Mouse (Mus musculus) kidney, postnatal 25 days (tissue): ENCODE measurements around the gene Gdpd3.
"Not testable (repeated sequence)": the region's sequence is repeated elsewhere in the genome, so short reads cannot be mapped to it uniquely, and the experiment has no call there.

Experiments used
- DNase-seq, 2 experiments: peaks; one replicate each; pipeline ENCODE4 v3.0.0; 2021; ENCODE audit warnings: mixed read lengths in 2 of 2

Gene Gdpd3

GRCm38 (mm10) chr7:126760956-126761355 is 5.2 kb upstream of the Gdpd3 start:
- DNase-seq, result no peak

GRCm38 (mm10) chr7:126761529-126762067 is 4.5 kb upstream of the Gdpd3 start:
- DNase-seq, result no peak

- DNase-seq, result no peak
These were observed 3.6 kb upstream of the Gdpd3 start for GRCm38 (mm10) chr7:126762471-126763008.

- no peak for DNase-seq
These were observed 594 bp upstream of the Gdpd3 start for GRCm38 (mm10) chr7:126765540-126765939.

DNA sequence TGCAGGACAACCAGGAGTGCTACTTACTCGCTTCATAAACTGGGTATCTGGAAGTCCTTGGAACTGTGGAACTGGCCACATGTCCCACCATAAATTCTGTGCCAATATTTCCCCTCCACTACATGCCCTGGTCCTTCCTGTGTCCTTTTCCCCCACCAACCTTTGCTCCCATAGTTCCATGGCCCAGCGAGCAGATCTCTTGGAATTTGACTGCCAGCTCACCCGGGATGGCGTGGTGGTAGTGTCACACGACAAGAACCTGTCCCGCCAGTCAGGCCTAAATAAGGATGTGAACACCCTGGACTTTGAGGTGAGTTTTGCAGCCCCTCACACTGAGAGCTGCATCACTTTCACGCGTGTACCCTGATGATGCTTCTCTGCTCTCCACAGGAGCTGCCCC is 867 bp downstream of the Gdpd3 start:
- DNase-seq, result peak; percentile 43 to 66

DNA sequence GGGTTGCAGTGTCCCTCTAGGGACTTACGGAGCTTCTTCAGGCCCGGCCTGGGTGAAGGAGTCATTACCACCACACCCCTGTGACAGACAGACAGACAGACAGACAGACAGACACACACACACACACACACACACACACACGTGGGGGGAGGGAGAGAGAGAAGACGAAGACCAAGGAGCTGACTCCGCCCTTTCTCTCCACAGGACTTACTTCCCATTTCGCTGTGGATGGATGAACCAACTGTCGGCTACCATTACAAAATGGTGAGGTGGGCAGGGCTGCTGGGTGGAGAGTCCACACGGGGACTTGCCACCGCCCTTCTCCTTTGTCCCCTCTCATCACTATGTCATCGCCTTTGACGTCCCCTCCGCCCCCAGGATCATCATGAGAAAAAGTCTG is 4.7 kb downstream of the Gdpd3 start:
- no peak for DNase-seq

DNA sequence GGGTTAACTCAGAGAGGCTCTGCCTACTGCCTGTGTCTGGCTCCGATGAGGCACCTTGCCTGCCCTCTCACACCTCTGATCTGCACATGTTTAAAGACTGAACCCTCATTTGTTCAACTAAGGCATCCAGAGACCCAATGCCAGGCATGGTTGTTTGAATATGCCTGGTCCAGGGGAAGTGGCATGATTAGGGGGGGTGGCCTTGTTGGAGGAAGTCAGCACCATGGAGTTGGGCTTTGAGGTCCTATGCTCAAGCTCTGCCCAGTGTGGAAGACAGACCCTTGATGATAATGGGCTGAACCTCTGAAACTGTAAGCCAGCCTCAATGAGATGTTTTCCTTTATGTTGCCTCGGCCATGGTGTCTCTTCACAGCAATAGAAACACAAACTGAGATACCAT is 7.2 kb downstream of the Gdpd3 start:
- DNase-seq, result no peak

- DNase-seq, result no peak
These were observed 8.3 kb downstream of the Gdpd3 start for GRCm38 (mm10) chr7:126774463-126774862.

- peak in 1 of 2 experiments; percentile 22 for DNase-seq
These were observed 9.2 kb downstream of the Gdpd3 start for GRCm38 (mm10) chr7:126775185-126775977.

GRCm38 (mm10) chr7:126775978-126776234 is 9.8 kb downstream of the Gdpd3 start:
- no peak for DNase-seq

DNA sequence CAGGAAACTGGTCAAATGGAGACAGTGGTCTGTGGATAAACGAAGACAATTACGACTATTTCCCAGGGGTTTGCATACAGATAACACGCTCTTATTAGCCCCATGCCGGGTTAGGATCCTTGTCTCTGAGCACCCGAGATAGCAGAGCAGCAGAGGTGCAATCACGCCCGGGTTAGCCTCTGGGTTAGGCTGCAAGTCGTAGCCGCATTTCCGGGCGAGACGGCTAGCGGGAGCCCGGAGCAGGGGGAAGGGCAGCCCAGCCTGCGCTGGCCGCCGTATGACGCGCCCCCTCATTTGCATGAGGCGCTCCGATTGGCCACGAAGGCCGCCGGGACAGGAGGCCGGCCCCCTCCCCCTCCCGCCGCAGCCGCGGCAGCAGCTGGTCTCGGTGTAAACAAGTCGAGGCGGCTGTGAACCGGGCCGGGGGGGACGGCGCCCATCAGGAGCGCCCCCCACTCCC is 10.5 kb downstream of the Gdpd3 start, which contains the start of gene Ypel3:
Gene Ypel3 (plus strand): TSS at position 358 of the 460 bp plus-strand sequence.
- DNase-seq, result peak; percentile 96 to 99

DNA sequence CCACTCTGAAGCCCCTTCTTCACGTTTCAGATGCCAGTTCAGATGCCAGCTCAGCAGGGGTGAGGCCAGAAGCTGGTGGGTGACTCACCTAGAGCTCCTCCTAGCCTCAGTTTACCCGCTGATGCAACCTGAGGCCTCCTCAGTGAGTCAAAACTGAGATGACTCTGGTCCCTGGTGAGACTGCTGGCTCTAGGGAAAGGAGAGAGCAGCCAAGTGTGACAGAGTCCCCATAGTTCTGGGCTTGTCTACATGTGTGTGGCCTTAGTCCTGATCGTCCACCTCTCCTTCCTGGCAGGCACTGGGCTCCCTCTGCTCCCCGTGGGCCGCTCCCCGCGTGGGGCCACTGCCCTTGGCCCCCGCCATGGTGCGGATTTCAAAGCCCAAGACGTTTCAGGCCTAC is 11.3 kb downstream of the Gdpd3 start:
- DNase-seq, result peak in 1 of 2 experiments; percentile 22

GRCm38 (mm10) chr7:126778147-126778546 is 12.0 kb downstream of the Gdpd3 start:
- DNase-seq, result no peak

GRCm38 (mm10) chr7:126779101-126779500 is 13.0 kb downstream of the Gdpd3 start:
- not testable (repeated sequence) for DNase-seq

DNA sequence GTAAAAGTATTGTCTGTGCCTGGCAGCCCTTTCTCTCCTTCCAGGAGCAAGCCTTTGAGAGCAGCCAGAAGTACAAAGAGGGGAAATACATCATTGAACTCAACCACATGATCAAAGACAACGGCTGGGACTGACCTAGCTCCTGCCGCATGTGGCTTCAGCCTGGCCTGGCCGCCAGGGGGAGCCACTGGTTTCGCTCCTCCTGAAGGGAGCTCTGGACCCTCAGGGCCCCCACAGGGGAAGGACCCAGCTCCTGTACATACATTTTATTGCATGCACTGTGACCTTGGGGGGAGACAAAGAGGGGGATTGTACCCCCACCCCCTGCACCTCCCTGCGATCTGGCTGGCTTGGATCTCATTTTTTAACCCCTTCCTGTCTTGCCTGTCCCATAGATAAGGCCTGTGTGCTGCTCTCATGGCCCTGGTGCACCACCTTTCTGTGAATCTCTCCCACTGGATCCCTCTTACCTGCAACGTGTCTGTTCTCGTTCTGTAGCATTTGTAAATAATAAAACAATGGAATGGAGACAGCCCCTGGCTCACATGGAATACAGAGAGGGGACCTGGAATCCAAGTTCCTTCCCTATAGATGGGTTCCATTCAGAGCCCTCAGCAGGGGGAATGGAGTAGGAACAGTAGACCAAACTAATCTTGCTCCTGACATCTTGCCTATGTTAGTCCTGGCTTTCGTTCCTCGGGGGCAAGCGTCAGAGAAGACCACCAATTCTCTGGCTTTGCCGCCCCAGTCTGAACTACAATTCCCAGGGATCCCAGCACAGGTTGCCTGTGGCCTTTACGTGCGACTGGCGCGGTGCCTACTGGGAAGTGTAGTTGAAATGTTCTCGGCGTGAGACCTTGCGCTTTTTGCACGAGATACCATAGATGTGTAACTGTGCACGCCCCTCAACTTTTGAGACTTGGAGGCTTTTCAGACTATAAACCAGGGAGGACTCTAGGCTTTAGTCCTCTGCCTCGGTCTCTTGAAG is 14.1 kb downstream of the Gdpd3 start:
- peak; percentile 92 to 93 for DNase-seq

GRCm38 (mm10) chr7:126780971-126781635 is 15.0 kb downstream of the Gdpd3 start, which contains the start of gene Tbx6:
Tbx6 (plus strand) TSS chr7:126781483.
- DNase-seq, result no peak

DNA sequence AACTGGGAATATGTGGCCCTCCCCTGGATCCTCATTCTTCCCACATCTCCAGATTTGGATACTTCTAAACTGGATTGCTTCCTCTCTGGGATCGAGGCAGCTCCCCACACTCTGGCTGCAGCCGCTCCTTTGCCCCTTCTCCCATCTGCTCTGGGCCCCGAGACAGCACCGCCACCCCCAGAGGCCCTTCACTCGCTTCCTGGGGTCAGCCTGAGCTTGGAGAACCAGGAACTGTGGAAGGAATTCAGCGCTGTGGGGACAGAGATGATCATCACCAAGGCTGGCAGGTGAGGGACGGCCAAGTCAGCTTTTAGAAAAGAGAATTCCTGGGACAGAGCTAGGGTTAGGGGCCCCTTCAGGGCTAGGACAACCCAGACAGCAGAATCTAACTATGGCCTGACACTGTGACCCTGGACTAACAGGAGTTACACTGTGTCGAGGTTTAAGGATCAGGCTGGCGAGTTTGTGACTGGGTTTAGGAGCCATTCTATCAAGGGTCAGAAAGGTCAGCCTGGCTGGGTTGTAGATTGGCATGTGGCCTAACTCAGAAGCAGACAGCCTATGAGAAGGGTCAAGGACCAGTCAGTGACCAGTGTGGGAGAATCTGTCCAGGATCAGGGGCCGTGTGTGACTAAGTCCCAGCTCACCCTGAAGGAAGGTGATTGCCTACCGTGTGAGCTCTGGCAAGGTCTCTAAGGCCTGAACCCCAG is 15.7 kb downstream of the Gdpd3 start:
- no peak for DNase-seq

GRCm38 (mm10) chr7:126782693-126783092 is 16.6 kb downstream of the Gdpd3 start:
- DNase-seq, result no peak

- peak in 1 of 2 experiments; percentile 13 for DNase-seq
These were observed 18.3 kb downstream of the Gdpd3 start for GRCm38 (mm10) chr7:126784469-126784868.

DNA sequence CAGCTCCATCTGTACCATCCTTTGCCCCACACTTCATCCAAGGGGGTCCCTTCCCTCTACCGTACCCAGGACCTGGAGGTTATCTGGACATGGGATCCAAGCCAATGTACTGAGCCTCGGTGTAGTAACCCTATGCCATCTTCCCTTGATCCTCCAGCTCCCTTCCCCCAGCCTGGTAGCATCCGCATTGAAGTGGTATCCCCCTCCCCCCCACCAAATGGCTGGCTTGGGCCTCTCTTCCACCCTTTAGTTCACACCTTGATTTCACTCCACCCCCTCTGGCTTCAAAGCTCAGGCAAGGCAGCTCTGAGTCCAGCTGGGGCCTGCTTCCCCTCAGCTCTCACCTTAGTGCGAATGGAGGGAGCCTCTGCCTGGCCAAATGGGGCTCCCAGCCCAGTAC is 18.9 kb downstream of the Gdpd3 start:
- no peak for DNase-seq

GRCm38 (mm10) chr7:126786142-126786541 is 20.0 kb downstream of the Gdpd3 start:
- DNase-seq, result no peak

- no peak for DNase-seq
These were observed 23.0 kb downstream of the Gdpd3 start for GRCm38 (mm10) chr7:126789141-126789540.
